Mouse (Mus musculus): ENCODE data around the gene Iqschfp.

- TF ChIP-seq CTCF (IDR thresholded peaks at IDR 0.05; ENCODE audit: control insufficient read depth, insufficient read depth, low read length) (no peak), POLR2A (IDR thresholded peaks at IDR 0.05; ENCODE audit: borderline replicate concordance, control insufficient read depth, low read depth, low read length) (no peak)
Measured at GRCm38 (mm10) chr3:68508629-68509028, 616.6 kb downstream of the Iqschfp start.
